Mouse (Mus musculus): ENCODE results near the gene Guk1. TPM values are rescaled to one million over a fixed set of nuclear protein-coding genes. Genes with fewer than 3 reads are reported as not detected.

Guk1 gene
- 124 and 130 TPM in 2 replicates for polyA plus RNA-seq (2014; fragmentation: Nextera tagmentation; extraction: Ambion mirVana)

DNA sequence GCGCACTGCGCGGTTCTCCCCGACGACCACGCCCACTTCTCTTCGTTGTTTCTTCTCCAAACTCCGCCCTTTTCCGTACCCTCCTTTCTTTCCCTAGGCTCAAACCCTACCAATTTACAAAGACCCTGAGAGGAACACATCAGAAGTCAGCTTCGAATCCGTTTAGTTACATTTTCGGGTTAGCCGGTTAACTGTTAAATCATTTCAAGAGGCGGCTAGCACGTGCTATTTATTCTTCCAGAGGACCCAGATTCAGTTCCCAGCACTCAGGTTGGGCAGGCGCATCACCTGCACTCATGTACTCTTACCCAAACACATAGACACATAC, at the start of gene Guk1:
TSS of gene Guk1 (minus strand) at position 154 of the 328 bp plus-strand sequence.
- Histone ChIP-seq H3K4me2 (replicated peaks; ENCODE audit: low read depth, low read length) (peak within 1 kb of the TSS; percentile 70), H3K27ac (ENCODE audit: low read length) (peak within 1 kb of the TSS; percentile 90), H3K4me1 (ENCODE audit: control insufficient read depth, insufficient read depth, low read length) (peaks cover 3% of the 10 kb centered on the region; the same call in 1 of the 2 replicates), H3K9me3 (ENCODE audit: control insufficient read depth, low read depth, low read length) (no peaks in the 10 kb centered on the region), H3K9ac (replicated peaks; ENCODE audit: low read depth, low read length) (peak within 1 kb of the TSS; percentile 61), H3K36me3 (ENCODE audit: control insufficient read depth, insufficient read depth, low read length) (no peaks in the 10 kb centered on the region), H3K27me3 (ENCODE audit: control insufficient read depth, insufficient read depth, low read length) (no peaks in the 10 kb centered on the region), H3K4me3 (ENCODE audit: low read depth, low read length) (peak within 1 kb of the TSS; percentile 66)
- ATAC-seq (ENCODE audit: insufficient number of reproducible peaks, insufficient read depth, low FRiP score, low read depth) = no peak
- WGBS = 5% methylated on average over 13 of the region's 16 CpGs

DNA sequence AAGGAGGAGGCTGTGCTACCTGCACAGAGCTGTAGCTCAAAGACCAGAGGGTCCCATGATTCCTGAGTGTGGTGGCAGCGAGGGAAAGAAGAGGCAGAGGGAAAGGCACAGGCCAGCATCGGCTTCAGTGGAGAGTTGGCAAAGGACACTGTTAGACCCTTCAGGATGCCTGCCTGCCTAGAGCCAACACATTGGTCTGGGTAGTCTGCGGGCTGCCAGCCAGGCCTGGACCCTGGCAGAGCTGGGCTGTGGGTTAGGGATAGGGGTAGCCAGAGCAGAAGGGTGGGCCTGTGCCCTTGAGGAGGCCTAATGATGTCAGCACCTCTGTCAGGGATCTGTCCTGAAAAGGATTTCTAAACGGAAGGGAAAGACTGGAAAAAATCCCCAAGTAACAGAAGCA, 47.8 kb upstream of the Guk1 start:
- ATAC-seq (ENCODE audit: insufficient number of reproducible peaks, insufficient read depth, low FRiP score, low read depth) = no peak
- 80% methylated on average over 4 of the region's 4 CpGs for WGBS

GRCm38 (mm10) chr11:59239428-59239785, 47.4 kb upstream of the Guk1 start:
- Histone ChIP-seq H3K9me3 (ENCODE audit: control insufficient read depth, low read depth, low read length) (no peaks in the 10 kb centered on the region), H3K4me3 (ENCODE audit: low read depth, low read length) (no peak overlapping the region), H3K4me2 (replicated peaks; ENCODE audit: low read depth, low read length) (no peak overlapping the region), H3K36me3 (ENCODE audit: control insufficient read depth, insufficient read depth, low read length) (no peaks in the 10 kb centered on the region), H3K27ac (ENCODE audit: low read length) (no peak overlapping the region), H3K27me3 (ENCODE audit: control insufficient read depth, insufficient read depth, low read length) (no peaks in the 10 kb centered on the region), H3K9ac (replicated peaks; ENCODE audit: low read depth, low read length) (no peak overlapping the region), H3K4me1 (ENCODE audit: control insufficient read depth, insufficient read depth, low read length) (no peaks in the 10 kb centered on the region)
- 52% methylated on average over 4 of the region's 4 CpGs for WGBS
- ATAC-seq (ENCODE audit: insufficient number of reproducible peaks, insufficient read depth, low FRiP score, low read depth) = no peak

More for the DNA sequence above, 47.8 kb upstream of the Guk1 start:
- H3K4me3 ChIP-seq (ENCODE audit: low read depth, low read length) = no peak overlapping the region
- no peaks in the 10 kb centered on the region for H3K36me3 ChIP-seq (ENCODE audit: control insufficient read depth, insufficient read depth, low read length)
- no peak overlapping the region for H3K27ac ChIP-seq (ENCODE audit: low read length)
- no peak overlapping the region for H3K4me2 ChIP-seq (replicated peaks; ENCODE audit: low read depth, low read length)
- H3K27me3 ChIP-seq (ENCODE audit: control insufficient read depth, insufficient read depth, low read length) = no peaks in the 10 kb centered on the region
- no peaks in the 10 kb centered on the region for H3K4me1 ChIP-seq (ENCODE audit: control insufficient read depth, insufficient read depth, low read length)
- H3K9ac ChIP-seq (replicated peaks; ENCODE audit: low read depth, low read length) = no peak overlapping the region
- H3K9me3 ChIP-seq (ENCODE audit: control insufficient read depth, low read depth, low read length) = no peaks in the 10 kb centered on the region

DNA sequence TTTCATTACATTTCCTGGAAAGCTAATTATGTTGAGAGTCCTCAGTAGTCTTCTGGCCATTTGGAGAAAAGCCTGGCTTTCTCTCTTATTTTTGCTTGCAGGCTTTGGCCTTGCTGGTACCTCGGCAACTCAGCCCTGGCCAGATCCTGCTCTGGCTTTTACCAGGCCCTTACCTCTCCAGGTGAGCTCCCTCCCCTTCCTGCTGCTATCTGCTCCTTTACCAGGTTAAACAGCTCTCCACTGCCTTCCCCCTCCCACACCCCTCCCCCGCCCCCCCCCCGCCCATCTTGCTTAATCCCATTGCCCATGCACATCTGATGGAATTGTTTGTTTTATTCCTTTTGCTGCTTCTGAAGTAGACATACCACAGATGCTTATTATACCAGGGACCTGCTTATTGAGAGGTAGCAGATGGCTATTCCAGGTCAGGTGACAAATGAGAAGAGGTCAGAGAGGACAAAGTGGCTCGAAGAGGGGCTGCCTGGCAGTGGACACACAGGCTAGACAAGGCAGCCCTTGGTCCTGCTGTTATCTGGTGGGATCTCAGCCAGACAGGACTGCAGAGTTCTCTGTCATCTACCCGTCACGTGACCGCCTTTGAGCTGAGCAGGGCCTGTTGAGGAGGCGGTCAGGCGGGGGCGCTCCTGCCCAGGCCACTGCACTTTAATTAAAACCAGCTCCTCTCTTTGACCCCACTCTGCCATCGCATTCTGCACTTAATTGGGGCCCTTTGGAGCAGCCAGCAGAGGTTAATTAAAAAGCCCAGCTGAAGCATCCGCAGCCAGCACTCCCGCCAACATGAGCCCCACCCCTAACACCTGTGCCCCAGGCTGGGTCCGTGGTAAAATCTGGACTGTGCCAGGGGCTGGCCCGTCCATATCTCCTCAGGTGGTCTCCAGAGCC, 46.8 kb upstream of the Guk1 start:
- Histone ChIP-seq H3K4me1 (ENCODE audit: control insufficient read depth, insufficient read depth, low read length) (no peaks in the 10 kb centered on the region), H3K9me3 (ENCODE audit: control insufficient read depth, low read depth, low read length) (no peaks in the 10 kb centered on the region), H3K4me3 (ENCODE audit: low read depth, low read length) (no peak overlapping the region), H3K9ac (replicated peaks; ENCODE audit: low read depth, low read length) (no peak overlapping the region), H3K27ac (ENCODE audit: low read length) (no peak overlapping the region), H3K27me3 (ENCODE audit: control insufficient read depth, insufficient read depth, low read length) (no peaks in the 10 kb centered on the region), H3K4me2 (replicated peaks; ENCODE audit: low read depth, low read length) (no peak overlapping the region), H3K36me3 (ENCODE audit: control insufficient read depth, insufficient read depth, low read length) (no peaks in the 10 kb centered on the region)
- peak; percentile 10; the same call in 1 of the 2 replicates for ATAC-seq (ENCODE audit: insufficient number of reproducible peaks, insufficient read depth, low FRiP score, low read depth)
- WGBS = 6% methylated on average over 14 of the region's 15 CpGs

- H3K4me3 ChIP-seq (ENCODE audit: low read depth, low read length) = no peak overlapping the region
- H3K4me2 ChIP-seq (replicated peaks; ENCODE audit: low read depth, low read length) = no peak overlapping the region
- H3K27ac ChIP-seq (ENCODE audit: low read length) = no peak overlapping the region
- H3K4me1 ChIP-seq (ENCODE audit: control insufficient read depth, insufficient read depth, low read length) = no peaks in the 10 kb centered on the region
- no peak overlapping the region for H3K9ac ChIP-seq (replicated peaks; ENCODE audit: low read depth, low read length)
- ATAC-seq (ENCODE audit: insufficient number of reproducible peaks, insufficient read depth, low FRiP score, low read depth) = no peak
- H3K9me3 ChIP-seq (ENCODE audit: control insufficient read depth, low read depth, low read length) = no peaks in the 10 kb centered on the region
- no peaks in the 10 kb centered on the region for H3K27me3 ChIP-seq (ENCODE audit: control insufficient read depth, insufficient read depth, low read length)
- no peaks in the 10 kb centered on the region for H3K36me3 ChIP-seq (ENCODE audit: control insufficient read depth, insufficient read depth, low read length)
- 59% methylated on average over 2 of the region's 2 CpGs for WGBS
These were observed 40.8 kb upstream of the Guk1 start for GRCm38 (mm10) chr11:59232797-59233196.

DNA sequence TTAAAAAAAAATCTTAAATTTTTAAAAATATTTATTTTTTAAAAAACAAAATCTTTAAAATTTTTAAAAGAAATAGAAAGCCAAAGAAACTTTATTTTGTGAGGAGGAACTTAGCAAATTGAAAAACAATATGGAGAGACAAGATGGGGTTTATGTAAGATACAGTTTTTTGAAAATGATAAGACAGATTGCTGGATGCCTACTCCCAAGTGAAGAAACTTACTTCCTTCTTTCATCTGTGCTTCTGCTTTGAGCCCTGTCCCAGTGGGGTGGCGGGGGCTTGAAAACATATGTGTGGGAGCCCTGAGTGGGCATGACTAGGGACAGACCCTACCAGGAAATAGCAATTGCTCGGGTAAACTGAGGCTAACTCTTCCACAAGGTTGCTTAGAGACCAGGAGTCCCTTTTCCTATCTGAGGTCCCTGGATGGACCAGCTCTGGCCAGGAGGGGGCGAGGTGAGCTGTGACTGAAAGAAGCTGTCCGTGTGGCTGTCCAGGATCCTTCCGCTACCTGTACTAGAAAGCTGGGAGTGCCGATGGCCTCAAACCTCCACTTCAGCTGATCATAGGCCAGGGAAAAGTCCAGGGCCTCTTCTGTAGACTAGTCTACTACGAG, 38.2 kb upstream of the Guk1 start:
- Histone ChIP-seq H3K9me3 (ENCODE audit: control insufficient read depth, low read depth, low read length) (no peaks in the 10 kb centered on the region), H3K4me2 (replicated peaks; ENCODE audit: low read depth, low read length) (no peak overlapping the region), H3K4me1 (ENCODE audit: control insufficient read depth, insufficient read depth, low read length) (peaks cover 13% of the 10 kb centered on the region), H3K36me3 (ENCODE audit: control insufficient read depth, insufficient read depth, low read length) (no peaks in the 10 kb centered on the region; the same call in 1 of the 2 replicates), H3K9ac (replicated peaks; ENCODE audit: low read depth, low read length) (no peak overlapping the region), H3K27ac (ENCODE audit: low read length) (no peak overlapping the region), H3K27me3 (ENCODE audit: control insufficient read depth, insufficient read depth, low read length) (no peaks in the 10 kb centered on the region), H3K4me3 (ENCODE audit: low read depth, low read length) (no peak overlapping the region)
- 14% methylated on average over 7 of the region's 7 CpGs for WGBS
- no peak for ATAC-seq (ENCODE audit: insufficient number of reproducible peaks, insufficient read depth, low FRiP score, low read depth)

DNA sequence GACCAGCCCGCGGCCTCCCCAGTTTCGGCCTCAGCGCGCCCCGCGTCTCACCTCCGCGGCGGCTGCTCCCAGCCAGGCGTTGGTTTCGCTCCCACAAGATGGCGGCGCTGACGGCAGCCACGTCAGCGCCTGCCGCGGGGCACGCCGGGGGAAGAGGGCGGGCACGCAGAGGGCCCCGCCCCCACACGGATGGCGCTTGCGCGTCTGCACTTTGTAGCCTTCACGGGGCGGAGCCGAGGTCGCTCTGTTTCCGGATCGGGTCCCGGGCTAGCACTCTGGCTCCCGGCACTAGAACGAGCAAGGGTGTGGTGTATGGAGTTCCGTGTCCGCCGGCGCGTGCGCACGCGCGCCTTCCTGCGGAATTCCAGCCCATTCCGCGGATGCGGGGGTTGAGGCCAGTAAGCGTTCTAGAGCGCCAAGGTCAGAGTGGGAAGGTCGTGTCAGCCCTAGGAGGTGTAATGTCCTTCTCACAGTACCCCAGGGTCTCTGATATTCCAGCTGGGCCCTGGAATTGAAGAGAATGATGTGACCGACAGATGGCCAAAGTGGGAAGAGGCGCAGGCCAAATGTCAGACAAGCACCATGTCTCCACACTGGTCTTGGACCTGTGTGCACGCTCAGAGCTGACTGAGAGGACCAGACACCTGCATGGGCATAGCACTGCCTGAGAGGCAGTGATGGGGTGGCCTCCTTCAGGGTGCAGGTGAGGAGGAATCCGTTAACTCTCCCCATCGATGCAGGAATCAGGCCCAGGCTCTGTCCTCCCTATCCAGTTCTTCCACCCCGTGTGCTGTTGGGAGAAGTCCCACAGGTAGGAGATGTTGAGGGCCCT, 36.3 kb upstream of the Guk1 start, which contains the start of gene Arf1:
TSS of gene Arf1 (minus strand) at position 149 of the 832 bp plus-strand sequence.
- 5% methylated on average over 53 of the region's 59 CpGs for WGBS
- peaks cover 21% of the 10 kb centered on the region for H3K4me1 ChIP-seq (ENCODE audit: control insufficient read depth, insufficient read depth, low read length)
- peak within 1 kb of the TSS; percentile 82 for H3K4me2 ChIP-seq (replicated peaks; ENCODE audit: low read depth, low read length)
- no peaks in the 10 kb centered on the region for H3K27me3 ChIP-seq (ENCODE audit: control insufficient read depth, insufficient read depth, low read length)
- peak within 1 kb of the TSS; percentile 97 for H3K27ac ChIP-seq (ENCODE audit: low read length)
- H3K4me3 ChIP-seq (ENCODE audit: low read depth, low read length) = peak within 1 kb of the TSS; percentile 92
- peak; percentile 96 for ATAC-seq (ENCODE audit: insufficient number of reproducible peaks, insufficient read depth, low FRiP score, low read depth)
- H3K9me3 ChIP-seq (ENCODE audit: control insufficient read depth, low read depth, low read length) = no peaks in the 10 kb centered on the region
- peaks cover 3% of the 10 kb centered on the region; the same call in 1 of the 2 replicates for H3K36me3 ChIP-seq (ENCODE audit: control insufficient read depth, insufficient read depth, low read length)
- peak within 1 kb of the TSS; percentile 91 for H3K9ac ChIP-seq (replicated peaks; ENCODE audit: low read depth, low read length)

DNA sequence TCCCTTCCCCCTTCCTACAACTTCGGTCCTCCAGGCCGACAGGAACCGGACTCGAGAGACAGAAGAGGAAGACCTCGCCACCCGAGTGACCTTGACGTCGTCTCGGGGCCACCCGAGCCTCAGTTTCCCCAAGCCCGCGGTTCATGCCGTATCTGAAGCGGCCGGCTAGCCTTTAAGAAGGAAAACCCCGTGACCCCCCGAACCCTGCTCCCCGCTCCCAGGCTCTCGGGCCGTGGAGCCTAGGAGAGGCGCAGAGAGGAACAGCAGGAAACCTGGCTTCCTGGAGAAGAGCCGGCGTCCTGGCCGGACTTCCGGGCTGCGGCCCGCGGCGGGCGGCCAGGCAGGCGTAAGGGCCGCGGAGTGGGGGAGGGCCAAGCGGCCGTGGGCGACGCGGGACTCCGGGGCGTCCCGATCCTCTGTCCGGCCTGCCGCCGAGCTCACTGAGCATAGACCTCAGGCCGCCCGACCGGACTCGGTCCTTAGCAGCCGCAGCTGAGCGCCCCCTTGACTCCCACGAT, 35.7 kb upstream of the Guk1 start:
- peaks cover 3% of the 10 kb centered on the region; the same call in 1 of the 2 replicates for H3K36me3 ChIP-seq (ENCODE audit: control insufficient read depth, insufficient read depth, low read length)
- no peaks in the 10 kb centered on the region for H3K27me3 ChIP-seq (ENCODE audit: control insufficient read depth, insufficient read depth, low read length)
- ATAC-seq (ENCODE audit: insufficient number of reproducible peaks, insufficient read depth, low FRiP score, low read depth) = peak; percentile 79
- peak overlapping the region; percentile 97 for H3K27ac ChIP-seq (ENCODE audit: low read length)
- peak overlapping the region; percentile 82 for H3K4me2 ChIP-seq (replicated peaks; ENCODE audit: low read depth, low read length)
- peak overlapping the region; percentile 92 for H3K4me3 ChIP-seq (ENCODE audit: low read depth, low read length)
- H3K4me1 ChIP-seq (ENCODE audit: control insufficient read depth, insufficient read depth, low read length) = peaks cover 24% of the 10 kb centered on the region
- H3K9ac ChIP-seq (replicated peaks; ENCODE audit: low read depth, low read length) = peak overlapping the region; percentile 91
- WGBS = under 1% methylated on average over 49 of the region's 51 CpGs
- H3K9me3 ChIP-seq (ENCODE audit: control insufficient read depth, low read depth, low read length) = no peaks in the 10 kb centered on the region

Measured in stomach, embryonic 14.5 days (tissue).